Mouse (Mus musculus) megakaryocyte, embryonic 14.5 days (primary cell): ENCODE results near the gene Rnpepl1.

Experiments used
- FLI1 ChIP-seq: IDR thresholded peaks from 2 replicates; pipeline ENCODE4 v1.6.1; 2012; ENCODE audit warnings: low read length, inconsistent platforms, mixed read lengths
- GATA1 ChIP-seq: IDR thresholded peaks from 3 replicates; pipeline ENCODE4 v1.6.1; 2012; ENCODE audit warnings: mixed read lengths, low read length, inconsistent platforms, borderline replicate concordance

- TF ChIP-seq GATA1: no peak
- no peak for TF ChIP-seq FLI1
These were observed 61.6 kb downstream of the Rnpepl1 start for GRCm38 (mm10) chr1:92971879-92972795.
